Mouse (Mus musculus): ENCODE measurements at regions not wholly inside any gene's neighbourhood (a gene's known extent, or its start where the extent isn't known, plus 50 kb on each side); places are given as distances from the start of the nearest gene placed in this dataset.

GRCm38 (mm10) chr2:169297841-169298627 is 289.5 kb downstream of the Gm11011 start:
- TF ChIP-seq CTCF (IDR thresholded peaks at IDR 0.05; ENCODE audit: low read depth) (no peak), EP300 (IDR thresholded peaks at IDR 0.05; ENCODE audit: low read depth) (no peak)
